Mouse (Mus musculus) left cerebral cortex, postnatal 25 days (tissue): ENCODE data around the gene Ccng2. TPM values are rescaled to one million over a fixed set of nuclear protein-coding genes. Genes with fewer than 3 reads are reported as not detected.

ENCODE experiments used
- DNase-seq, 2 experiments: peaks; one replicate each; pipeline ENCODE4 v3.0.0; 2022; ENCODE audit warnings: low spot score in 2 of 2, mixed read lengths in 1 of 2
- intact Hi-C: fragments of 180-260 bp; cut with DNase I; formaldehyde crosslinking; loops from one replicate; pipeline ENCODE4 v1.15.1; 2025
- total RNA-seq, 2 experiments: library from RNA; stranded (reverse); gene quantifications; 2 replicates each; pipeline ENCODE4 v1.2.3; 2021

The Ccng2 gene
- total RNA-seq, 2 experiments from 2014 or later = 44.3 to 46.4 TPM

DNA sequence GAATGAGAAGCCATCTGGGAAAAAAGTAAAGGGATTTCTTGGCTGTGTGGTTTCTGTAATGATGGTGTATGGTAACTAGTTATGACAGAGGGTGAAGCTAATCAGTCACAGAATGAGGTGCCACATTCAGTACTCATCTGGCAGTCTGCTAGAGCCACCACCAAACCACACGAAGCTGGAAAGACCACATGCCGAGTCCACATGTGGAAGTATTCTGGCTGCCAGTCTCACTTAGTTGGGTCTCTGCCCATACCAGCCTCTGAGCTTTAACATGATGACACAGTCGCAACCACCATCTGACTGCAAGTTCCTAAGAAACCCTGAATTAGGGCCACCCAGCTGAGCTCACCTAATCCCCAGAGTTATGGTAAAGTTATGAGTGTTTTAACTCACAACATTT lies 6.1 kb upstream of the Ccng2 start:
- intact Hi-C loops = loop anchor here (10.0 kb wide), 2 partner anchors 166 to 586 kb away; partner anchors contain the start of genes Ccdc158 and Sept11
- no peak for DNase-seq

GRCm38 (mm10) chr5:93262751-93263150 lies 4.3 kb upstream of the Ccng2 start:
- DNase-seq = no peak
- intact Hi-C loops = loop anchor here (10.0 kb wide), 2 partner anchors 168 to 588 kb away; partner anchors contain the start of genes Ccdc158 and Sept11

- no peak for DNase-seq
- intact Hi-C loops = loop anchor here (10.0 kb wide), 2 partner anchors 169 to 589 kb away; partner anchors contain the start of genes Ccdc158 and Sept11
Measured at GRCm38 (mm10) chr5:93263396-93264075, 3.5 kb upstream of the Ccng2 start.

- intact Hi-C loops = loop anchor here (10.0 kb wide), 2 partner anchors 169 to 589 kb away; partner anchors contain the start of genes Ccdc158 and Sept11
- DNase-seq = no peak
Measured at GRCm38 (mm10) chr5:93264136-93264700, 2.8 kb upstream of the Ccng2 start.

DNA sequence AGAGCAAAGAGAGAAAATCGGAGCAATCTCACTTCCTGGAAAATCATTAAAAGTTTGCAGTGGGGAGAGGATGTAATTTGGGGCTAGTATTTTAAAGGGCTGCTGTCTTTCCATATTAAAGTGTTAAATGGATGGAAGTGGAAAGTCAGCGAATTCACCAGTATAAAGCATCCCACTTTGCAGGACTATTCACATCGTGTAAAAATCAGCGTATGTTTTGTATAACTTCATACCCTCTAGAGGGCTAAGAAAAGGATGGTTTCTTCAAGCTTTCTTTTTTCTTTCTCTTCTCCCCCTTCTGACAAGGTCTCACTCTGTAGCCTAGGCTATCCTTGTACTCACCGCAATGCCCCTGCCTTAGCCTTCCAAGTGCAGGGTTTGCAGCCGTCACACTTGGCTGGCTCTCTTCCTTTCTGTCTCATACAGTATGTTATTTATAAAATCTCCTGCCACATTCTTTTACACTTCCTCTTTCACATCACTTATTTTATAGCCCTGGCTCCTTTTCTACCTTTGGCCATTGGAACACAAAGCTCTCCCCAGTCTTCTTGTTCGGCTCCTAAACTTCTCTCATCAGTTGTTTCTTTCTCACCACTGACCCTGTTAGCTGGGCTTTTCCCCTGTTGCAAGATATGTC lies 1.8 kb upstream of the Ccng2 start:
- peak in 1 of 2 experiments; percentile 32 for DNase-seq
- intact Hi-C loops = loop anchor here (10.0 kb wide), 2 partner anchors 170 to 590 kb away; partner anchors contain the start of genes Ccdc158 and Sept11

DNA sequence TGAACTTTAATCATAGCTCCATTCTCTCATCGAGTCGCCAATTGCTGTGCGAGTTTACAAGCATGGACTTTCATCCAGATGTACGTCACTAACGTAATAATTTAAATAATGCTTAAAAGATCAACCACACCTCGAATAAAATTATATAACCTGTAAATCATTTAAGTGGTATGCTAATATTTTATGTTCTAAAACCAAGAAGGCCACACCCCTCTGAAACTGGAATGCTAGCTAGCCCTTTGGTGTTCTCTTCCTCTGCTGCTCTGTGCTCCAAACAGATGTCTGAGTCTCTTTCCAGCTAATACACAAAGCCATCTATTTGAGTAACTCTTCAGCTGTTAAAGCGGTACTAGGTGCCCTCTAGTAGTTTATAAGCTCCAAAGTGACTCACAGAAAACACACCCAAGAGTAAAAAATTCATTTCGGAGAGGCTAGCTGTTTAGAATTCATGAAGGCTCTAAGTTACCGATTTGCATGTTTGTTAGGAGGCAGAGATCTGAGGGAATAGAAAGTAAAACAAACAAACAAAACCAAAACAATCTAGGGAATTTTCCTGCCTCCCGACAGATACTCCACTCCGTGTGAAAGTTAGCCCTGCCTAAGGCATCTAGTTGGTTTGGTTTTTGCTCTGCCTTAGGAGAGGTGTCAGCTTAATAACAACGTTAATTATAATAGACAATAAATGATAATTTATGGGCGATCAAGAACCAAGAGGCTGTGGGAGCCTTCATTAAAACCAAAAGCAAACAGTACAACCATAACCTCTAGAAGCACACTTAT lies 1.1 kb upstream of the Ccng2 start:
- intact Hi-C loops = loop anchor here (10.0 kb wide), 2 partner anchors 171 to 591 kb away; partner anchors contain the start of genes Ccdc158 and Sept11
- no peak for DNase-seq

DNA sequence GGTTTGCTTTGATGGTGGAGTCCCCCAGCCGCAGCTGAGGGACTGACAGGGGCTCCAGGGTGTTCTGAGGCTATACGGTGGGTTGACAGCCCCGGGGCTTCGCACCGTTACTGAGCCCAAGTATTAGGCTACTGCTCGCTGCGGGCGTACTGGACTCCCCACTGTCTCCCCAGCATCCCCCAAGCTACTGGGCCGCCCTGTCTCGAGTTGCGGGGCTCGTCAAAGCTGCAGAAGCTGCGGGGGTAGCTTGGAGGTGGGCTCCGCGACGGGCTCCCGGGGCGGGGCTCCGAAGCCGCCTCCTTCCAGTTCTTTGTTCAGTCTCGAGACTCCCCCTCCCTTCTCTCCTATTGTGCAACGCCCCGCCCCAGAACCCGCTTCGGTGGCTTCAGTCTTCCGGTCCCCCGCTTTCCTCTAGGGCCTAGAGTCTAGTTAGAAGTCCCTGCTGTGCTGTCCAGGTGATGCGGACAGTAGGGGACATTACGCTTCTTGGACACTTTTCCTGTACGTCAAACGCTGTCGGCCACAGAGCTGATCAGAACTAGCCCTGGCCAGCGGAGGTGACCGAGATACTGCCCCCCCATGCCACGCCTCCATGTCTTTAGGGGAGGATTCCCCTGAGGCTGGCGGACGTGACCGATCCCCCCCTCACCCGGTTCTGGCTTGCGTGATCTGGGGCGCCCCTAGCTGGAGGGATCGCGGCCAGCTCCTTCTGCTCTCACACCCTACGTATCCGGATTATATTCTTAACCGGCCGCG lies 972 bp downstream of the Ccng2 start:
- DNase-seq = peak; percentile 73 to 79
- intact Hi-C loops = loop anchor here (1.0 to 10.0 kb wide), 3 partner anchors 62 to 593 kb away; partner anchors contain the start of genes 2010109A12Rik, Ccdc158, Ccni and Sept11

DNA sequence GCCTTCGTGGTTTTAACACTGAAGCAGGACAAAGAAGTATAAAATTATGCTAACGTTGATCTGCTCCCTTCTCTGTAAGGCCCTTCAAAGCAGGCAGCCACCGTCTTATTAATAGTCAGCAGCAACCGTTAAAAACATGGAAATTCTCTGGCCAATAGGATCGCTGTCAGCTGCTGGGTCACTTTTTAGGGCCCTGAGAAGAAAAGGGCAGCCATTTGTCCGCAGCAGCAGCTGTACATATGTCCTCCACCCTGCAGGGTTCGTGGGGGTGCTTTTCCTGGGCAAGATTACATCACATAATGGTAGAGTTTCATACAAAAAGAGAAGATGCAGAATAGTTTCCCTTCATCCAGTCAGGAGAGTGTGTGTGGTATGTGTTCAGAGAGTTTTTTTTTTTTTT lies 3.0 kb downstream of the Ccng2 start:
- DNase-seq = no peak
- intact Hi-C loops = no loop called here

DNA sequence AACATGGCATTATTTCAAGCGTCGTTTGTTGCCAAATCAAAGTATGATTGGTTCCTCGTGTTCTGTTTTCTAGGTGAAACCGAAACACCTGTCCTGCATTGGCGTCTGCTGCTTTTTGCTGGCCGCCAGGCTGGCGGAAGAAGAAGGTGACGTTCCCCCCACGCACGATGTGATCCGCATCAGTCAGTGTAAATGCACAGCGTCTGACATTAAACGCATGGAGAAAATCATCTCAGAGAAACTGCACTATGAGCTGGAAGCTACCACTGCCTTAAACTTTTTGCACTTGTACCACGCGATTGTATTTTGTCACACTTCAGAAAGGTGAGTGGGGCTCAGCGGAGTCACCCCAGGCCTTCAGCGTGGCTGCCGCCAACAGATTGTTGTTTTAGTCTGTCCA lies 3.7 kb downstream of the Ccng2 start:
- intact Hi-C loops = no loop called here

GRCm38 (mm10) chr5:93282446-93283107 lies 15.5 kb downstream of the Ccng2 start:
- DNase-seq = no peak

More for the DNA sequence above, 3.7 kb downstream of the Ccng2 start:
- no peak for DNase-seq

DNA sequence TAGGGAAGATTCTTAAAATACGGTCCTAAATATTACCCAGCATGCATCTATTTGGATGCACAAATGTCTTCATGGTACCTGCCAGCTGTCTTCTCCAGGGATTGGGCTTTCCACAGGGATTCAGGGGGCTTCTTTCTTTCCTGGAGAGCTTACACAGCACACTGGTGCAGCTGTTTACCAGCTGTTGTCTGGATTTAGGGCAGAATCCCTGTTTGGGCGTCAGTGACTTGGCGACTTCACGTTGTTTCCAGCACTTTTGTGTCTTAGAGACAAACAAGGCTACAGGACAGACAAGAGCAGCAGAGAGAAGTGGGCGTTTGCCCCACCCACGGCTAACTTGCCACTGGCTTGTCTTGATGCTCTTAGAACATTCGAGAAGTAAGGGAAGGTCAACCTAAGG lies 16.1 kb downstream of the Ccng2 start:
- intact Hi-C loops = no loop called here
- no peak for DNase-seq

More at GRCm38 (mm10) chr5:93282446-93283107, 15.5 kb downstream of the Ccng2 start:
- intact Hi-C loops = no loop called here

DNA sequence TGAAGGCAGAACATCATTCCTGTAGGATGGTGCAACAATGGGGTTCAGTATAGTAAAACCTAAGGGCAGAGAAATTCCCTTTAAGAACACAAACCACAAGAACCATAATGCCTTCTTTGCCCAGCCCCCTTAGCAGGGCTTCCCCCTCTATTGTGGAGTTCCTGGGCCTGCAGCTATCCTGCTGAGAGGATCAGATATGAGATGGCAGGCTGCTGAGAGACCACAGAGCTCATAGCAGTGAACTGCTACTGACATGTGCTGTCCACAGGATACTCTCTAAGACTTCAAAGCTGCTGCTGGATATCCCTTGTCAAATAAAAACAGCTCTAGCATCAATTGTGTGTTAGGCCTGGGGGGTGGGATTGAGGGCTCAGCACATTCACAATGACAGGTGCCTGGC lies 21.5 kb downstream of the Ccng2 start:
- intact Hi-C loops = no loop called here
- no peak for DNase-seq

DNA sequence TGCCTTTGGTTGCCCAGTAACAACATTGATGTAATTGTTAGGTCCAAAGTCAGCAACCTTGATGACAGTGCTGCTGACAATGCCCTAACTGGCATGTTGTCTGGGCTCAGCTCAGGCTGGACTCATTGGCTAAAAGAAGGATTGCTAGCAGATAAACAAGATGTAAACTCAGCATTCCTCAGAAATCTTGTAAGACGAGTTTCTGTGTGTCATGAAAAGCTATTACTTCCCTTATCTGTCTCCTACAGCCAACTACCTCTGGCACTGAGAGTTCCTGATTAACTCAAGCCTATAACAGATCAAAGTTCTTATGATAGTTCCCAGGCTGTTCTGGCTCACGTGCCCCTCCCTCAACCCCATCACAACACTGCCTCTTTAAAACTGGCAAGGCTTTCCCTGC lies 23.2 kb downstream of the Ccng2 start:
- intact Hi-C loops = no loop called here
- no peak for DNase-seq

DNA sequence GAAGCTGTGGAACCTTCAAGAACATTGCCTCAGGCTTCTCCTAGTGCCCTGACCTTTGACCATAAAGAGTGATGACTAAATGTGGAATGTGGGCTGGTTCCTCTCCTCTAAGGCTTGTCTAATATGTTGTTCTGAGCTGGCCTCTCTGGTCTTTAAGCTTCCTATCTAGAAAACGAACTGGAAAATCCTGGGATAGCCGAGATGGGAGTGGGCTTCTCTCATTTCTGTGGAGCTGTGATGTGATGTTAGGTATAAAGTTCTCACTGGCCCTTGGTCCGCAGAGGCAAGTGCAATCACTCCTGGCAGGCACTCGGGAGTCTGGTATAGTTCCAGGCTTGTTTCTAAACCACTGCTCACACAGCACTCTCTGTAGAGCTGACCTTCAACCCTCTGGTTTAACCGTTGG lies 29.3 kb downstream of the Ccng2 start:
- intact Hi-C loops = no loop called here
- DNase-seq = no peak

DNA sequence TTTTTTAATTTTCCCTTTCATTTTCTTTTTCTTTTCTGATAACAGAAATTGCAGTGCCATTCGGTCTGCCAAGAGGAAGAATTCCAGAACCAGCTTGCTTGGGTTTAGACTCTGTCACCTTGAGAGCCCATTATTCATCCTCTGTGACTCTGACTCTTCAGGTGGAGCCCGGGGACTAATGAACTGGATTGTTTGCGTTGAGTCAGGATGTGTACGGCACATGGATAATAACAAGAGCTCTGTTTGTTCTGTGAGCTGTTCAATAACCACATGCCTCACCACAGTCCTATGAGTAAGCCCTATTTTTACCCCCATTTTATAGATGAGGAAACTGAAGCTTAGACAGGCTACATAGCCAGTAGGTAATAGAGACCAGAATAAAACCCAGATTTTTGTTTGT lies 29.7 kb downstream of the Ccng2 start:
- DNase-seq = no peak

GRCm38 (mm10) chr5:93297311-93297710 lies 30.3 kb downstream of the Ccng2 start:
- no peak for DNase-seq
- intact Hi-C loops = no loop called here

More for the DNA sequence above, 29.7 kb downstream of the Ccng2 start:
- intact Hi-C loops = no loop called here

DNA sequence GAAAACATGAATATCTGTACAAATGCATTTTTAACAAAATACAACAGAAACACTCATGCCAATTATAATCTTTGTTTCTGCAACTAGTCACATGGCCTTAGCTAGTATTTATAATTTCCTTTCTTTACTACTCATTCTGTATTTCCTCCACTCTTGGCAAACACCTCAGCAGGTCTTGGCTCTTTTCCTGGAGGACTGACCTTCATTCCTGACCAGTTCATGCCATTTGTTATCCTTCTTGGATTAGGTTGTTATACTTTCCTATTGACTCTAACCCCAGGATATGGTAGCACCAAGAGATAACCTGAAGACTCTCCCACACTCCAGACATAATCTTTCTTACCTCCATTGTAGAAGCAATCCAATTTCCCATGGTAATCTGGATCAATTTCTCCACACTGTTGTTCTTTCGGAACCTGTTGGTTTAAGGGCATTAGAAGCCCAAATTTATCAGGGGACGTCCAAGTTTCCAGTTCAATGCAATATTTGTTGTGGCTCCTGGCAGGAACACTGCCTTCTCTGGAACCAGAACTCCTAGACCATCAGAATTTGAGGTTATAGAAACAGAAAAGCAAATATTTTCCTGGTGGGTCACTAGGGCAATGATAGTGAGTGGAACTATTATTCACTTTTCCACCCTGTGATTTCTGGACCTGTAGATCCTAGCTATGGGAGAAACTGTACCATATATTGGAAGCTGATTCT lies 38.2 kb downstream of the Ccng2 start:
- no peak for DNase-seq

GRCm38 (mm10) chr5:93308909-93309308 lies 41.9 kb downstream of the Ccng2 start:
- intact Hi-C loops = no loop called here

More for the DNA sequence above, 38.2 kb downstream of the Ccng2 start:
- intact Hi-C loops = no loop called here

More at GRCm38 (mm10) chr5:93308909-93309308, 41.9 kb downstream of the Ccng2 start:
- DNase-seq = no peak
